Mouse (Mus musculus) c-Kit-negative CD71-positive TER-119-positive erythroid progenitor cells, embryonic 14.5 days (primary cell): ENCODE data around the gene Clpx.
"Not testable (repeated sequence)": the region's sequence is repeated elsewhere in the genome, so short reads cannot be mapped to it uniquely, and the experiment has no call there.

Experiments
- DNase-seq: peaks from one replicate; pipeline ENCODE4 v3.0.0-alpha.2; 2013; ENCODE audit warnings: low read depth, low spot score

Clpx gene

GRCm38 (mm10) chr9:65289988-65290387 is 4.1 kb upstream of the Clpx start:
- no peak for DNase-seq

- peak; percentile 24 for DNase-seq
These were observed 1.6 kb upstream of the Clpx start for GRCm38 (mm10) chr9:65292421-65292820.

- DNase-seq: peak; percentile 62
These were observed 941 bp upstream of the Clpx start for GRCm38 (mm10) chr9:65293119-65293518.

GRCm38 (mm10) chr9:65293580-65293972 is 484 bp upstream of the Clpx start:
- no peak for DNase-seq

DNA sequence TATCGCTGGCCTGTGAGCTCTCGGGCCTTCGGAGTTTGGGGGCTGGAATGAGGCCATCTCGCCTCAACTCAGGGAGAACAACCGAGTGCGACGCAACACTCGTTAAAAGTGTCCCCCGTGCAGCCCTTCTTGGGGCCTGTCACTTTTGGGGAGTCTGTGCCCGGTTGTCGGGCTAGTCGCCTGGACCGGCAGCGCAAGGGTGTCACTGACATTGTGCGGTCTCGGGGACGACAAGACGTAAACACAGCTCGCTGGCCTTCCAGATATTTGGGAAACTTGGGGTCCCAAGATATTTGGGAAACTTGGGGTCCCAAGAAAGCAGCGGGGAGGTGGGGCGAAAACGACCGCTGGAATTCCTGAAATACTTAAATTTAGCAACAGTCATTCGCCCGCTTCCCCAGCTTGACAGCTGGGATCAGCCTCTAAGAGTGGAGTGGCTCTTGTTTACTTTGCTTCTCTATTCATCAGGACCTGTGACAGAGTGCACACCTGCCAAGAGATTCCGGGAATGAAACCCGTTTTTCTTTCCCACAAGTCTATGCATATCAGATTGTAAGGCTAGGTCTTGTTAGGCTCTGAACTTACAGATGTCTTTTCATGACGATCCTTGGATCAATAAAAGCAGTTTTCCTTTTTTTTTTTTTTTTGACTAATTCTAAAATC is 787 bp downstream of the Clpx start:
- peak; percentile 31 for DNase-seq

DNA sequence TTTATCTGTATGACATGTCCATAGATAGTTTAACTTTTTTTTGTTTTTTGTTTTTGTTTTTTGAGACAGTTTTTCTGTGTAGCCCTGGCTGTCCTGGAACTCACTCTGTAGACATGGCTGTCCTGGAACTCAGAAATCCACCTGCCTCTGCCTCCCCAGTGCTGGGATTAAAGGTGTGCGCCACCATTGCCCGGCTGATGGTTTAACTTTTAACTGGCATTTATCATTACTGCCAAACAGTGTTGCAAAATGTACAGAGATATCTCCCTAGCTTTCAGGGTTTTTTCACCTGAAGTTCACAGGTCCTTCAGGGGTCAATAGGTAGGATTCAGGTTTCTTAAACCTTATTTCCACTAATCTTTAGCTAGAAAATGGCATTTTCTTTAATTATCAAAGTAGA is 3.0 kb downstream of the Clpx start:
- DNase-seq: no peak

DNA sequence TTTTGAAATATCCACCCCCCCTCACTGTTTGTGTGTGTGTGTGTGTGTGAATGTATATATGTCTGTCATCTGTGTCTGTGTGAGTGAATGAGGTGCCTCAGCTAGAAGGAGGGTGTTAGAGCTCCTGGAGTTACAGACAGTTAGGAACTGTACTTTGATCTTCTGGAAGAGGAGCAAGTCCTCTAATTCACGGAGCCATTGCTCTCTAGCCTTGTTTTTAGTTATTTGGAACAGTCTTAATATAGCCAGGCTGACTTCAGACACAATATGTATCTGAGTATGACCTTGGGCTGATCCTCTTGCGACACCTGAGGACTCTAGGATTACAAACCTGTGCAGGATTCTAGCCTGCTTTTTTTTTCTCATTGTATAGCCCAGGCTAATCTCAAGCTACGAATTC is 4.7 kb downstream of the Clpx start:
- DNase-seq: no peak

GRCm38 (mm10) chr9:65299650-65300049 is 5.6 kb downstream of the Clpx start:
- no peak for DNase-seq

DNA sequence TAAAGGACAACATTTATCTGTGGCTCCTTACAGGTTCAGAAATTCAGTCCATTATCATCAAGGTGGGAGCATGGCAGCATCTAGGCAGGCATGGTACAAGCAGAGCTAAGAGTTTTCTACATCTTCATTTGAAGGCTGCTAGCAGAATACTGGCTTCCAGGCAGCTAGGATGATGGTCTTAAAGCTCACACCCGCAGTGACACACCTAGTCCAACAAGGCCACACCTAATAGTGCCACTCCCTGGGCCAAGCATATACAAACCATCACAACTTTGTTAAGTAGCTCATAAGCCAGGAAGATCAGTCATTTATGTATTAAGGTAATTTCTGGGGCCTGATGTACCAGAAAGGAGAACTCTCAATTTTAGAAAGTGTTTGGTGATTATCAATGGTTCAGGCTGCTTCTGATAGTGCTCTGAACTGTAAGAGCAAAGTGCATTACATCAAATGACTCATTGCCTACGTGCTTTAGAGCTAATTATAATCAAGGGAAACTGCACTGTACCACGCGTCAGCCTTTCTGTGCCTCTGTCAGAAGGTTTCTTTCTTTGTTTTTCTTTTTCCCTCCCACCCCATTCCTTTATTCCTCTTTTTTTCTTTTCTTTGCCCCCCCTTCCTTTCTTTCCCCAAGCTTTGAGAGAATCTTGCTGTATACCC is 8.4 kb downstream of the Clpx start:
- no peak for DNase-seq

DNA sequence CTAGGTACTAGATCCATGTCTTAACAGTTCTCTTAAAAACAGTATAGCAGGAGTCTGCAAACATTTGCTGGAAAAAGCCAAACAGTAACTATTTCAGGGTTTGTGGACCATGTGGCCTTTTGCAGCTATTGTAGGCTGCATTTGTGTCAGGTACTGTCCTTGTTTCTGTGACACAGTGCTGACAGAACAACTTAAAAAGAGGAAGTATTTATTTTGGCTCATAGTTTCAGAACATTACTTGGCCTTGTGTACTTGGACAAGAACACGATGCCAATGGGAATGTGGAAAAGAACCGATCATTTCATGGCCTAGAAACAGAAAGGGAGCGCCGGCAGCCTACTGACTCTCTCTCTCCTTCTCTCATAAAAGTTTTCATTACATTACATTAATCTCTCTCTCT is 9.5 kb downstream of the Clpx start:
- no peak for DNase-seq

GRCm38 (mm10) chr9:65304300-65304699 is 10.2 kb downstream of the Clpx start:
- no peak for DNase-seq

DNA sequence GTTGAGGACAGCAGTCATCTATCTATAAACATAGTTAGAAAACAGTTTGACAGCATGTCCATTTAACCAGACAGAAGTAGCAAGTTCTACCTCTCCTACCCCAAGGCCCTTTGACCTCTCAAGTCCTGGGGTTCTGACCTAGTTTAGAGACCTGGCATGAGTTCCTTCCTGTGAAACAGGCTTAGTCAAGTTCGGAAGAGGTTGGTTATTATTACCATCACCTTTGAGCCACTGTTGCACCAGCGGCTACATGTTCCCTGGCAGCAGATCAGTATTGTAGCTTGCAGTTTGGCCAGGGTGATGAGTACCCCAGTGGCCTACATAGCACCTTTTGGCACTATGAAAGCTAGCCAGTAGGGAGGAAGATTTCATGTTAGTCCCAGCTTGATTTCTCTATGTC is 12.6 kb downstream of the Clpx start:
- DNase-seq: no peak

- DNase-seq: no peak
These were observed 14.0 kb downstream of the Clpx start for GRCm38 (mm10) chr9:65308011-65308410.

GRCm38 (mm10) chr9:65312669-65313357 is 18.8 kb downstream of the Clpx start:
- DNase-seq: no peak

- DNase-seq: no peak
These were observed 19.8 kb downstream of the Clpx start for GRCm38 (mm10) chr9:65313846-65314245.

- DNase-seq: no peak
These were observed 28.3 kb downstream of the Clpx start for GRCm38 (mm10) chr9:65322255-65322900.

- no peak for DNase-seq
These were observed 31.9 kb downstream of the Clpx start for GRCm38 (mm10) chr9:65325971-65326370.

DNA sequence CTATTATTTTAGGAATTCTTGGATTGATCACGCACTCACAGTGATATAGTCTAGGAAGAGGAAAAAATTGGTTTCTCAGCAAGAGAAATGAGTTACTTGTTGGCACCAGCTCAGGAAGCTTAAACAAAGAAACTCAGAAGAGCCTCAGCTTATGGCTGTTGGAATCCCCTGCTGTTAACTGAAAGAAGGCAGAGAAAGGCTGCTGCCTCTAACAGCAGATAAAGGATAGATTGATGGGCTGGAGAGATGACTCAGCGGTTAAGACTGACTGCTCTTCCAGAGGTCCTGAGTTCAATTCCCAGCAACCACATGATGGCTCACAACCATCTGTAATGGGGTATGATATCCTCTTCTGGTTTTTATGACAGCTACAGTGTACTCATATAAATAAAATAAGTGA is 33.3 kb downstream of the Clpx start:
- DNase-seq: no peak

- DNase-seq: no peak
These were observed 39.9 kb downstream of the Clpx start for GRCm38 (mm10) chr9:65333958-65334357.

- DNase-seq: no peak
These were observed 45.1 kb downstream of the Clpx start for GRCm38 (mm10) chr9:65339146-65339545.

DNA sequence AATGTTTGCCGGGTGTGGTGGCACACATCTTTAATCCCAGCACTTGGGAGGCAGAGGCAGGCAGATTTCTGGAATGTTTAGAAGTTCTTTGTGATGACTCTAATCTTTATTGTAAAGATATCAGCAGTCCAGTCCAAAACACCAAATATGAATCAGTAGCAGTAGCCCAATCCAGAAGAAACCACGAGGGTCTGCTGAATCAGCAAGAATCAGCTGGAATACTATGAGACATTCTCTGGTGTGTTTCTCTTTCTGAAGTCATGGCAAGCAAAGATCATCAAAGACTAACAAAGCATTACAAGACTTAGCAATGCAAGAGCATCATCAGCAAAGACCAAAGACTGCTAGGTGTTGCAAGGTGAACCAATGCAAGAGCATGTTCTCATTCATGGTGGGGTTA is 46.4 kb downstream of the Clpx start:
- DNase-seq: no peak

- not testable (repeated sequence) for DNase-seq
These were observed 51.4 kb downstream of the Clpx start for GRCm38 (mm10) chr9:65345439-65345838.
